Mouse (Mus musculus) gastrocnemius, adult 2 months (tissue): ENCODE measurements around the gene Gm21973. TPM values are rescaled to one million over a fixed set of nuclear protein-coding genes. Genes with fewer than 3 reads are reported as not detected.

Source experiments
- DNase-seq: peaks from one replicate; pipeline ENCODE4 v3.0.0; 2022
- H3K27ac ChIP-seq: fragments of 200-600 bp; 2 replicates; pipeline ENCODE4 v1.8.1; 2022; ENCODE audit warnings: mild to moderate bottlenecking
- H3K4me3 ChIP-seq: fragments of 200-600 bp; 2 replicates; pipeline ENCODE4 v1.8.1; 2022; ENCODE audit warnings: mild to moderate bottlenecking, moderate library complexity
- CTCF ChIP-seq: fragments of 200-600 bp; IDR thresholded peaks from 2 replicates; pipeline ENCODE4 v1.8.1; 2022; ENCODE audit warnings: antibody characterized with exemption, mild to moderate bottlenecking, moderate library complexity
- intact Hi-C: fragments of 180-260 bp; cut with DNase I; formaldehyde crosslinking; loops from one replicate; pipeline ENCODE4 v1.15.1; 2025
- long read RNA-seq, 2 experiments: library from polyadenylated mRNA; stranded (forward); transcript quantifications; one replicate each; pipeline ENCODE4 v2.0.0; 2021
- total RNA-seq, 2 experiments: library from RNA; stranded (reverse); gene quantifications; 2 replicates each; pipeline ENCODE4 v1.2.3; 2021

Gene Gm21973
- total RNA-seq = not detected
- long read RNA-seq, experiment 1 = 0 reads
- long read RNA-seq, experiment 2 = 0 reads

DNA sequence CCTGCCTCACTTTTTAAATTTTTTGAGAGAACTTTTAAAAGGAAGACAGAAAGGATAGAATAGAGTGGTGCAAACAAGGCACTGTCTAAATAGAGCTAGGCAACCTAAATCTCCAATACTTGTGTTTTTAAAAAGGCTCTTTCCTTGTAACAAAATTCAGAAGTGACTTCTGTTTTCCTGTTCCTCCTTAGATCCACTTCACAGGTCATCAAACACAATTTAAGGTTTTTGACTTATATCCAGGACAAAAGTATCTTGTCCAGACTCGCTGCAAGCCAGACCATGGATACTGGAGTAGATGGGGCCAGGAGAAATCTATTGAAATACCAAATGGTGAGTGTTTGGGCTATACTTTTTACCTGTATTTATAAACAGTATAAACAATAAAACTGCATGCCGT lies at the start of gene Gm21973:
Gene Gm21973 (plus strand): TSS at position 301 of the 400 bp plus-strand sequence.
- intact Hi-C loops = no loop called here
- TF ChIP-seq CTCF = no peak
- DNase-seq = no peak
- Histone ChIP-seq H3K4me3 (no peak within 1 kb of the TSS), H3K27ac (no peak within 1 kb of the TSS)

DNA sequence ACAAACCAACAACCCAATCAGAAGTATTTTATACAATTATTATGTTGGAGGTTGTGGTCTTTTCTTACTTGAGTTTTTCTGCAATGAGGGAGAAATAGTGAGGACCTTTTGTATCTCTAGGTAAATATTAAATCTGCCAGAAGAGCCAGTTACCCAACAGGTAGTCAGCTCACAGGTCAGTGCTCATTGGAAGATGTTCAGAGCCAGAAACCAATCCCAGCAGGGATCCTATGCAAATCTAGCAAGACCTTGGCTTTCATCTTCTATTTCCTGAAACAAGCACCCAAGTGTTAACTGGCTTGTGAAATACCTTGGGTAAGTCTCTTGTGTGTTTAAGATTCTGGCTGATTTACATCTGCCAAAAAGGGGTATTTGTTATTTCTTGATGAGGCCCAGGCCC lies 48.8 kb upstream of the Gm21973 start:
- Histone ChIP-seq H3K27ac (no peak overlapping the region), H3K4me3 (no peak overlapping the region)
- TF ChIP-seq CTCF = no peak
- intact Hi-C loops = no loop called here
- no peak for DNase-seq

DNA sequence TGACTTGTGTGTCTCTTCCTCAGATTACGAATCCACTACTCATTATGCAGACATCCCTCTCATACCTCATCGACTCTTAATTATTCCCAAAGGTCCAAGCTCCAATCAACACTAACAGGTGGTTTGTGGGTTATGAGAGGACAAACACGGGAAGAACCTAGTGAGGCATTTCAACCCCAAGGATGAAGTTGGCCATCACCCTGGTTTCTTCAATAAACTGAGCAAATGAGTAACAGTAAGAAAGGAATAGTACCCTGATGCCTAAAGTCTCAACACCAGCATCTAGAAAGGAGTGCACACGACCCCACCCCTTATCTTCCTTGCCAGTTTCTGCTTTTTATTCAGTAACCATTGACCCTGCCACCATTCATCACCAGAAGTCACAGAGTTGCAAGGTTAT lies 47.7 kb upstream of the Gm21973 start:
- no peak for DNase-seq
- intact Hi-C loops = no loop called here
- Histone ChIP-seq H3K27ac (no peak overlapping the region), H3K4me3 (no peak overlapping the region)
- TF ChIP-seq CTCF = no peak

DNA sequence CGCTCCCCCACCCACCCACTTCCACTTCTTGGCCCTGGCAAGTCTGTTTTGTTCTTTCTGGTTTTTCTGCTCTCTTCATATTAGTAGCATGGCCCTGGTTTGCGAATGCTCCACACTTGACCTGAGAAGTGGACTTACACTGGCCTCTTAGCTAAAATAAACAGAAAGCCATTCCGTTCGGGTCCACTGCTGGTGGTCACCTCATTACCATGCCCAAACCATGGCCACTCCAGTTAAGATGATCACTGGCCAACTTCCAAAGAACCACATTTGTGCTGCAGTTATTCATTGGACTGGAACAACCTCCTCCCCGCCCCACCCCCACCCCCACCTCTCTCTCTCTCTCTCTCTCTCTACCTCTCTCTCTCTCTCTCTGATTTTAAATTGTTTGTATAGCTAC lies 43.6 kb upstream of the Gm21973 start:
- intact Hi-C loops = no loop called here
- Histone ChIP-seq H3K27ac (no peak overlapping the region), H3K4me3 (no peak overlapping the region)
- no peak for DNase-seq
- no peak for TF ChIP-seq CTCF

DNA sequence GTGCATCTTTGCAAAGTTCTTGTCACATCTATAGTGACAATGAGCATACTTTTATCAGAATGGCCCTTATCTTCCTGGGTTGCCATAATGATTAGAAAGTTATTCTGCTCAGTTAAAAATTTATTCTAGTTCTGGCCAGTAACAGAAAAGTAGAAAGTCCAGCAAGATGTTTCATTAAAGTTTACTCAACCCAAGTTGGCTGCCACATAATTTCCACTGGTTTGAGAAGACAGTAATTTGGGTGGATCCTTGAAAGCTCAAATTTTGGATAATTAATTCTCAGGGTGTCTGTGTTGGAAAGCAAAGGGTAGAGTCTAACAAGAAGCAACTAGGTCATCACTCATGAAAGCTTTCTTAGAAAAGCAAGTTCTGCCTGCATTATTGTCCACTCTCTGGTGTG lies 41.5 kb upstream of the Gm21973 start:
- intact Hi-C loops = no loop called here

DNA sequence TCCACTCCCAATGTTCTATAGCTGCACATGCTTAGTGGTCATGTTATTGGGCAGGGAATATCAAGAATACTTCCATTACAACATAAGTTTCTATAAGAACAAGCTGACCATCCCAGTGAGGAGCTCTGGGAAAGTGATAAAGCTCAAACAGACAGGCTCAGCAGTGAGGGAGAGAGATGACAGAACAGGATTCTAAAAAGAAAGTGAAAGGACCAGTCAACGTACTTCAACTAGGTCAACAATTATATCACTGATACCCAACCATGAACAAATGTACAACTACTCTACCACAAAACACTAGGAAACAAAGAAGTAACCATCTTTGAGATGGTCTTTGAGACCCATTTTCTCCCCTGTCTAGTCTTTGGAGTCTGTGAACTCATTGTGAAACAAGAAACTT lies 28.6 kb upstream of the Gm21973 start:
- TF ChIP-seq CTCF = no peak
- Histone ChIP-seq H3K27ac (no peak overlapping the region), H3K4me3 (no peak overlapping the region)
- no peak for DNase-seq
- intact Hi-C loops = no loop called here

More for the DNA sequence above, 41.5 kb upstream of the Gm21973 start:
- Histone ChIP-seq H3K4me3 (no peak overlapping the region), H3K27ac (no peak overlapping the region)
- DNase-seq = no peak
- TF ChIP-seq CTCF = no peak

DNA sequence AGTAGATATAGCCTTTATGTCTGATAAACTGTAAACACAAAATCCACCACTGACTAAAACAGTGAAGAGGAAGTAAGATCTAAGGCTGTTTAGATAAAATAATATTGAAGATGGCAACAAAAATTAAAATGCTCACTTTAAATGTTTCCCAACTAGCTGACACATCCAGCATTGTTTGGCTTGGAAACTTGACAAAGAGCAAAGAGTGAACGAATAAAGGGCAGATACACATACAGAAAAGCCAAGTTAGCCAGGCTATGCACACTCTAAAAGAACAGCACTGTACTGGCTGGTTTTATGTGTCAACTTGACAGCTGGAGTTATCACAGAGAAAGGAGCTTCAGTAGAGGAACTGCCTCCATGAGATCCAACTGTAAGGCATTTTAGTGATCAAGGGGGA lies 27.1 kb upstream of the Gm21973 start:
- intact Hi-C loops = no loop called here
- no peak for DNase-seq
- TF ChIP-seq CTCF = no peak
- Histone ChIP-seq H3K27ac (no peak overlapping the region), H3K4me3 (no peak overlapping the region)

DNA sequence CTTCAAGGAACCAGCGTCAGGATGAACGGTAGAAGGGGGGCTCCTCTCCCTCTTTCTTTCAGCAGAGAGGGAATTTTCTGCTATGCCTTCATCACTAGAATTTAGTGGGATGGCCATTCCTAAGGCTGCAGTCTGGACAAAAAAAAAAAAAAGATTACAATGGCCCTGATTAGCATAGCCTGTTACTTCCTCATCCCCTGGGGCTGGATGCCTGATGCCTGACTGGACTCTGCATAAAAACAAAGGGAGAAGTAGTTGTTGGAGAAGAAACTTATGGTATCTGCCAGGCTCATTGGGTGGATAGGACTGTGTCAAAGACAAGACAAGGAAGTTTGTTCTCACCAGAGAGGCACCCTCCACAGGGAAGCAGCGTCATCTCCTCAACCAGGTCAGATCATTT lies 25.7 kb upstream of the Gm21973 start:
- no peak for DNase-seq
- no peak overlapping the region for H3K27ac ChIP-seq
- intact Hi-C loops = no loop called here
- no peak for TF ChIP-seq CTCF
- no peak overlapping the region for H3K4me3 ChIP-seq

DNA sequence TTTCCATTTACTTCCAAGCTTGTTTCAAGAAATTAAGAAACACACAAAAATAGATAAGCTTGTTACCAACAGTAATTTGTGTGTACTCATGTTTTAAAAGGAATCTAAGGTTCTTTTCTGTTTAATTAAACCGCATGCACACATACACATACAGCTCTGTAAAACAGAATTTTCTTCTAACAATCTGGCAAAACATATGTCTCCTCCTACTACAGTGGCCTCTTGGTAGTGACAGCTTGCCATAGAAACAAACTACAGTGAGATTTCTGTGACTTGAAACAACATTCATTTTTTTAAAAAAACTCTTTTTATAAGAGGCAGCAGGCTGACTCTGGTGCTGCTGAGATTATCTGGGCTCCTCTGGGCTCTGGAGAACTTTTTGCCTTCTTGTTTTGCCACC lies 18.7 kb upstream of the Gm21973 start:
- no peak for DNase-seq
- no peak overlapping the region for H3K4me3 ChIP-seq
- no peak overlapping the region for H3K27ac ChIP-seq
- intact Hi-C loops = no loop called here
- no peak for TF ChIP-seq CTCF

DNA sequence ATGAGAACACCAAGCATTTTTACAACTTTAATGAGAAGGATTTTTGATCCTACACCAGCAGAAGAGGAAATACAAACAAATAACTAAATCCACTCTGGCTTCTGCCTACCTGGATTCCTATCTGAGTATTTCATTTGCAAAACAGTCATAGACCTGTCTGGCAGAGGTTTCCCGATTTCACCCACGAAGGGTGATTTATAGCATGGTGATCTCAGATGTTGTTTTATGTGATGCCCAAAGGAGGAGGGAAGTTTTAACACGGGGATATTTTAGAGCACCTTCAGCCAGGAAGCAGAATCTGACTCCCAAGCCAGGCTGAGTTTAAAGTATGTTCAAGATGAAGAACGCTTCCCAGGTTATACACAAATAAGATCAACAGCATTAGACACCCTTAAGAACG lies 13.4 kb upstream of the Gm21973 start:
- H3K27ac ChIP-seq = no peak overlapping the region
- intact Hi-C loops = loop anchor here (5.0 kb wide), 1 partner anchor 1190 kb away; no protein-coding TSS in a partner anchor
- no peak for TF ChIP-seq CTCF
- no peak overlapping the region for H3K4me3 ChIP-seq
- no peak for DNase-seq

DNA sequence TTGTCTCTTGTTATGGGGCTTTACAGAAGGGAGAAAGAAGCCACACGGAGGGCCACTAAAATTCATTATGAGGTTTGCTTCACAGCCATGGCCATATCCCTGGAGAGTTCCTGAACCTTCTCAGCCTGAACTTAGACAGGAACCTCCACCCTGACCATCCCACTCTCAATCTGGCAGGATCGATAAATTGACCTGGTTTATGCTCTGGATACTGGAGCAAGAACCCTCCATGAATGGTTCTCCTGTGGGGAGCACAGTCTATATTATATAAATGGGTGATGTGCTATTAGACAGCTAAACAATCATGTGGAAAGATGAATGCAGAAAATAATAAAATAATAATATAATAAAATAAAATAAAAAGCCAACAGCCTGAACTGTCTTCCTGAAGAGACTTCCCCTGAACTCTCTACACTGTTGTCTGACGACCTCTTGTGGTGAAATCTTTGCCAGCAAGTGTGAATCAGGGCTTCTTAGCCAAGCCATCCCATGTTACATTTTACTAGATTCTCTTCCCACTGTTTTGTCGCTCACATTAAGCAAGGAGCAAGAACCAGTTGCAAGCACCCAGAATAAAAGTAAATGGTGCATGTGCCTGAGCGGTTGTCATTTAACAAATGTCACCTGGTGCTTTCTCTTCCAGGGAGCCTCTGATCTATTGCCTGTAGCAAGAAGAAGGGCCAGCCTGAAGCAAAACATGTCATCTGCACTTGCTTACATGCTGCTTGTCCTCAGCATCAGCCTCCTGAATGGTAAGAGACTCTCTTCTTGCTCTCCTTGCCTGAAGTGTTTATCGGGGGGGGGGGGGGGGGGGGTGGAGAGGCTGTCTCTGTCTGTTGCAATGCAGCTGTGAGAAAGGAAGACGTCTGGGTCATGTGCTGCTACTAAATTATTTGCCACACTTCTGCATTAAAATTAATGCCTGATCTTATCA lies 11.4 kb upstream of the Gm21973 start:
- TF ChIP-seq CTCF = peak; percentile 65
- Histone ChIP-seq H3K27ac (no peak overlapping the region), H3K4me3 (no peak overlapping the region)
- DNase-seq = peak; percentile 44
- intact Hi-C loops = loop anchor here (5.0 kb wide), 1 partner anchor 1191 kb away; no protein-coding TSS in a partner anchor

DNA sequence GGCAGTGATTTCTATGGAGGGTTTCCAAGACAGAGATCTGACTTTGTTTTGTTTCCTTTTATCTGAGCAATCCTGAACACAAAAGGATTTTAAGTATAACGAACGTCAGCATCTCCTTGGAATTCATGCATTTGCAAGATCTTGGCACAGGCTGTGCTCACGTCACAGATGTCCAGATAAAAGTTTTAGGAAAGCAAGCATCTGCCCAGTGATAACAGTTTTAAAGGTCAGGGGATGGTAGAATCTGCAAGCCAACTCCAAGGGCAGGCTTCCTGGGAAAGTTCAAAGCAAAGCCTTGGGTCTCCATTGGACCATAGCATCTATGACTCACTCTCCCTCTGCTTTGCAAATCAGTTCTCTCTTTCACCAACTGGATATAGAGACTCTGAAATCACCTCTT lies 5.4 kb downstream of the Gm21973 start:
- DNase-seq = no peak
- Histone ChIP-seq H3K27ac (no peak overlapping the region), H3K4me3 (no peak overlapping the region)
- no peak for TF ChIP-seq CTCF
- intact Hi-C loops = no loop called here

DNA sequence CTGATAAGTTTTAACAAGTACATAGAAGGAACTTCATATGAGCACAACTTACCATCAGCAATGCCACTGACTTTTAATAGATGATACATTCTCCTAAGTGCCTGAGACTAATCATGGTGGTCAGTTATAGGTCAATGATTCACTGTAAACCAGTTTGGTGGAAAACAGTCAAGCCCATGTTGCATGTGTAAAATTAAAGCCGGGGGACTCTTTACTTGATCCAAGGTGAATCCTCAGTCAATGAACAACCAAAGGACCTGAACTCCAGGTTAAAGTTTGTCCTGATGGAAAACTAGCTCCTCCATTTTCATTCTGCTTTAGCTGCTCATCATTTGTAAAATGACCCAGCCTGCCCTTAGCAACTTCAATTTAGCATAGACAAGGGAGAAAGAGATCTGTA lies 7.4 kb downstream of the Gm21973 start:
- intact Hi-C loops = no loop called here
- TF ChIP-seq CTCF = no peak
- H3K27ac ChIP-seq = no peak overlapping the region
- H3K4me3 ChIP-seq = no peak overlapping the region
- no peak for DNase-seq

DNA sequence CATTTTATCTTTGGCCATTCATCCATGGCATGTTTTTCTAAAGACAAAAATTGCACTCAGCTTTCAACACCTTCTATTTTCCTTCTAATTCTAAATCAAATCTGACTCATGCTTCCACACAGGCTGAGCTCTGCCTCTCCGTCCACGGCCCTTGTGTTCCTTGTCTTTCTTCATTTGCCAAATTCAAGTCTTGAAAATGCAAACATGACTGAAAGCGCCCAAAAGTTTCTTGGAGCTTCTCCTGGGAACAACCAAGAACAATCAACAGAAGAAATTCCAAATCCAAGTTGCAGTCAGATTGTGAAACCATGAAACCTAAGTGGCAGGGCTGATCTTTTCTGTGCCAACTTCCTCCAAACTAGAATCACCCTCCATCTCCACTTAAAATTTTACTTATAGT lies 13.4 kb downstream of the Gm21973 start:
- H3K4me3 ChIP-seq = no peak overlapping the region
- no peak for DNase-seq

More for the DNA sequence above, 13.4 kb downstream of the Gm21973 start:
- intact Hi-C loops = no loop called here
- TF ChIP-seq CTCF = no peak
- H3K27ac ChIP-seq = no peak overlapping the region
